8 mouse cellular contexts compared by ENCODE assay signal in the genomic region with DNA sequence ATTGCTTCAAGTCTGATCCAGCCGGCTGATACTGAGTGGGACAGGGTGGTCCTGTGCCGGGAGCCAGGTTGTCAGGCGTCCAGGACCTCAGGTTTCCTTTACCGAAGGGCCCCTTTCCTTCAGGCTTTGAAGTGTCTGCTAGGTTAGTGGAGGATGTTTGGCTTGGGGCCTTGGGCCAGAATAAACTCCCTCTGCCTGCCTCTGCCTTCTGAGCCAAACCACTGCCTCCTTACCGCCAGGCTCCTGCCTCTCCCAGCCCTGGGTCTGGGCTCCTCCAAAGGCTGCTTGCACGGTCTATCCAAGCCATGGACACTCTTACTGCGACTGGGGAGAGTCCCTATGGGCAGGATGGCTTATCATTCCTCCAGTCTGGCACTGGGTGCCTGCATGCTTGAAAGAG.
DNase-seq lines count a peak whose midpoint lies in the region; ATAC-seq and TF ChIP-seq lines count a peak whose summit lies in the region.

No protein-coding gene starts in this region.

- H3K36me3 ChIP-seq in forebrain, embryonic 13.5 days (ENCODE audit: poor library complexity, severe bottlenecking): no peaks in the 10 kb centered on the region
- H3K36me3 ChIP-seq in forebrain, embryonic 11.5 days (ENCODE audit: control insufficient read depth, insufficient read depth, low read length): no peaks in the 10 kb centered on the region
- no peaks in the 10 kb centered on the region for H3K36me3 ChIP-seq in embryonic facial prominence, embryonic 13.5 days
- no peaks in the 10 kb centered on the region for H3K36me3 ChIP-seq in lung, postnatal 0 days (ENCODE audit: insufficient read depth, low read length)

- H3K9me3 ChIP-seq in forebrain, embryonic 13.5 days (replicated peaks): no peaks in the 10 kb centered on the region
- H3K9me3 ChIP-seq in forebrain, embryonic 11.5 days (ENCODE audit: control insufficient read depth, low read length): no peaks in the 10 kb centered on the region
- no peaks in the 10 kb centered on the region for H3K9me3 ChIP-seq in embryonic facial prominence, embryonic 13.5 days
- no peaks in the 10 kb centered on the region for H3K9me3 ChIP-seq in lung, postnatal 0 days (ENCODE audit: low read length)

- TF ChIP-seq CTCF in lung, postnatal 0 days (IDR thresholded peaks at IDR 0.05): no peak

- no peak for DNase-seq in forebrain, embryonic 11.5 days (ENCODE audit: low spot score)
- DNase-seq in heart, postnatal 25 days (ENCODE audit: low spot score): peak; percentile 31
- DNase-seq in lung, postnatal 0 days (ENCODE audit: low spot score): peak; percentile 33
- DNase-seq in frontal cortex, postnatal 36 days (ENCODE audit: low spot score in 2 of 2): no peak
- DNase-seq in frontal cortex, postnatal 25 days (ENCODE audit: low spot score in 2 of 2): no peak
- DNase-seq in MN1 (ENCODE audit: low spot score): no peak

- intact Hi-C loops in heart, postnatal 25 days (cut with DNase I): loop anchor here (5.0 kb wide), 1 partner anchor 44 kb away; no protein-coding TSS in a partner anchor

- peaks cover 12% of the 10 kb centered on the region for H3K4me1 ChIP-seq in forebrain, embryonic 13.5 days
- H3K4me1 ChIP-seq in forebrain, embryonic 11.5 days (replicated peaks; ENCODE audit: control insufficient read depth, insufficient read depth, low read length): 0 out of 2 replicates have a peak, but pooled peaks cover 5% of the 10 kb centered on the region
- H3K4me1 ChIP-seq in embryonic facial prominence, embryonic 13.5 days: peaks cover 67% of the 10 kb centered on the region
- H3K4me1 ChIP-seq in lung, postnatal 0 days (ENCODE audit: insufficient read depth, low read depth, low read length): peaks cover 4% of the 10 kb centered on the region; the same call in 1 of the 2 replicates

- WGBS in forebrain, embryonic 13.5 days: 7% methylated on average over 7 of the region's 7 CpGs
- WGBS in forebrain, embryonic 11.5 days: 7% methylated on average over 7 of the region's 7 CpGs
- WGBS in embryonic facial prominence, embryonic 13.5 days: 1% methylated on average over 7 of the region's 7 CpGs
- WGBS in lung, postnatal 0 days: 5% methylated on average over 7 of the region's 7 CpGs

- ATAC-seq in forebrain, embryonic 13.5 days: no peak
- ATAC-seq in forebrain, embryonic 11.5 days (replicated peaks; ENCODE audit: low FRiP score): no peak
- no peak for ATAC-seq in embryonic facial prominence, embryonic 13.5 days (ENCODE audit: insufficient number of reproducible peaks, insufficient read depth, low FRiP score, low TSS enrichment, low read depth)
- no peak for ATAC-seq in lung, postnatal 0 days

- peaks cover 38% of the 10 kb centered on the region for H3K27me3 ChIP-seq in forebrain, embryonic 13.5 days
- H3K27me3 ChIP-seq in forebrain, embryonic 11.5 days (ENCODE audit: control insufficient read depth, insufficient read depth, low read length): peaks cover 7% of the 10 kb centered on the region; the same call in 1 of the 2 replicates
- no peaks in the 10 kb centered on the region for H3K27me3 ChIP-seq in embryonic facial prominence, embryonic 13.5 days
- H3K27me3 ChIP-seq in lung, postnatal 0 days (replicated peaks; ENCODE audit: insufficient read depth, low read length): no peaks in the 10 kb centered on the region

- H3K27ac ChIP-seq in forebrain, embryonic 13.5 days: no peak overlapping the region
- H3K27ac ChIP-seq in forebrain, embryonic 11.5 days (ENCODE audit: low read depth, low read length): no peak overlapping the region
- H3K27ac ChIP-seq in embryonic facial prominence, embryonic 13.5 days: peak overlapping the region; percentile 94
- peak overlapping the region; percentile 45 for H3K27ac ChIP-seq in lung, postnatal 0 days (ENCODE audit: low read length)

- H3K4me3 ChIP-seq in forebrain, embryonic 13.5 days: no peak overlapping the region
- no peak overlapping the region for H3K4me3 ChIP-seq in forebrain, embryonic 11.5 days (ENCODE audit: low read depth, low read length)
- H3K4me3 ChIP-seq in embryonic facial prominence, embryonic 13.5 days: peak overlapping the region; percentile 19
- no peak overlapping the region for H3K4me3 ChIP-seq in lung, postnatal 0 days (ENCODE audit: low read depth, low read length)

- no peak overlapping the region for H3K9ac ChIP-seq in forebrain, embryonic 13.5 days
- no peak overlapping the region for H3K9ac ChIP-seq in forebrain, embryonic 11.5 days (ENCODE audit: low read length)
- H3K9ac ChIP-seq in embryonic facial prominence, embryonic 13.5 days: peak overlapping the region; percentile 51
- no peak overlapping the region for H3K9ac ChIP-seq in lung, postnatal 0 days (replicated peaks; ENCODE audit: low read depth)

- H3K4me2 ChIP-seq in forebrain, embryonic 13.5 days: peak overlapping the region; percentile 59; the same call in 1 of the 2 replicates
- no peak overlapping the region for H3K4me2 ChIP-seq in forebrain, embryonic 11.5 days (ENCODE audit: low read depth, low read length, severe bottlenecking)
- peak overlapping the region; percentile 60 for H3K4me2 ChIP-seq in embryonic facial prominence, embryonic 13.5 days
- H3K4me2 ChIP-seq in lung, postnatal 0 days (replicated peaks; ENCODE audit: low read depth, low read length): peak overlapping the region; percentile 48

- no peak for TF ChIP-seq EP300 in lung, postnatal 0 days (IDR thresholded peaks at IDR 0.05)

Comparison
In these comparisons a context has a peak if more than half of its experiments do, and no peak if none do; other contexts are left out.
1. H3K27ac ChIP-seq: peak in embryonic facial prominence, embryonic 13.5 days (single experiment) and lung, postnatal 0 days (single experiment); none in forebrain, embryonic 13.5 days (single experiment) and forebrain, embryonic 11.5 days (single experiment).
2. DNase-seq: peak in heart, postnatal 25 days (single experiment) and lung, postnatal 0 days (single experiment); none in forebrain, embryonic 11.5 days (single experiment), frontal cortex, postnatal 36 days (0 of 2), frontal cortex, postnatal 25 days (0 of 2) and MN1 (single experiment).